Mouse (Mus musculus) hindbrain, embryonic 11.5 days (tissue): ENCODE measurements around the gene Tmem186. TPM values are rescaled to one million over a fixed set of nuclear protein-coding genes. Genes with fewer than 3 reads are reported as not detected.

Experiments used
- polyA plus RNA-seq: library from polyadenylated mRNA; unstranded; fragments of >200 nt; fragmentation: Nextera tagmentation; extraction: Ambion mirVana; gene quantifications from 2 replicates; pipeline ENCODE4 v1.2.1, GENCODE M21; 2014

Gene Tmem186
- polyA plus RNA-seq, 1 experiment from 2014 or later = 15.8 TPM

Other genes starting within 250 kb of the Tmem186 start
- 0.12 TPM in 1 of 2 replicates, not detected in the other for gene Tmem114, start 212.6 kb downstream of the Tmem186 start, polyA plus RNA-seq
- gene Mettl22, start 166.9 kb downstream of the Tmem186 start, polyA plus RNA-seq = 21.1 and 24.2 TPM in 2 replicates
- gene Abat, start 124.3 kb downstream of the Tmem186 start, polyA plus RNA-seq = 27.4 and 33.1 TPM in 2 replicates
- 40.3 and 43.3 TPM in 2 replicates for gene Pmm2, start within 50 bp of the Tmem186 start, polyA plus RNA-seq
- gene Carhsp1, start 34.4 kb upstream of the Tmem186 start, polyA plus RNA-seq = 78.1 and 79.4 TPM in 2 replicates
- not detected in 2 replicates for gene Gm5767, start 43.1 kb upstream of the Tmem186 start, polyA plus RNA-seq
- gene Usp7, start 154.6 kb upstream of the Tmem186 start, polyA plus RNA-seq = 36.9 and 51.9 TPM in 2 replicates
- 20.7 and 23.0 TPM in 2 replicates for gene 1810013L24Rik, start 192.4 kb upstream of the Tmem186 start, polyA plus RNA-seq